Mouse (Mus musculus) frontal cortex, postnatal 25 days (tissue): ENCODE measurements around the gene Sept12.

Experiments used
- DNase-seq, 2 experiments: peaks; one replicate each; pipeline ENCODE4 v3.0.0; 2022; ENCODE audit warnings: low spot score in 2 of 2

Gene Sept12

GRCm38 (mm10) chr16:4974521-4974920, 23.1 kb downstream of the Sept12 start:
- DNase-seq = no peak

DNA sequence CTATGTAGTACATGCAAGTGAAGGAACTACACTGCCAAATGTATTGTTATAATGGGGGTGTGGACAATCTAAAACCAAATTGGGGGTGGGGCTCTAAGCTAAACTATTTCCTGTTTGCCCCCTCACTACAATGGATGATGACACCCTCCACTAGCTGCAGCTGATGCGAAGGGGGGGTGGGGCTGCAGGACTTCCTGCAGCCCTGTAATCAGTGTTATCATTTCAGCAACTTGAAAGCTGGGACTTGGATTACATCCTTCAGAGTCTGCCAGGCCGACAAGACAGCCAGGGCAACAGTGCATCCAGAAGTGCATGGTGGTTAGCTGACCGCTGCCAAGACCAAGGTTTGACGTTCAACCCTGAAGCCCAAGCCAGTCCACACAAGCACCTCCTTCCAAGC, 26.0 kb downstream of the Sept12 start:
- DNase-seq = no peak

DNA sequence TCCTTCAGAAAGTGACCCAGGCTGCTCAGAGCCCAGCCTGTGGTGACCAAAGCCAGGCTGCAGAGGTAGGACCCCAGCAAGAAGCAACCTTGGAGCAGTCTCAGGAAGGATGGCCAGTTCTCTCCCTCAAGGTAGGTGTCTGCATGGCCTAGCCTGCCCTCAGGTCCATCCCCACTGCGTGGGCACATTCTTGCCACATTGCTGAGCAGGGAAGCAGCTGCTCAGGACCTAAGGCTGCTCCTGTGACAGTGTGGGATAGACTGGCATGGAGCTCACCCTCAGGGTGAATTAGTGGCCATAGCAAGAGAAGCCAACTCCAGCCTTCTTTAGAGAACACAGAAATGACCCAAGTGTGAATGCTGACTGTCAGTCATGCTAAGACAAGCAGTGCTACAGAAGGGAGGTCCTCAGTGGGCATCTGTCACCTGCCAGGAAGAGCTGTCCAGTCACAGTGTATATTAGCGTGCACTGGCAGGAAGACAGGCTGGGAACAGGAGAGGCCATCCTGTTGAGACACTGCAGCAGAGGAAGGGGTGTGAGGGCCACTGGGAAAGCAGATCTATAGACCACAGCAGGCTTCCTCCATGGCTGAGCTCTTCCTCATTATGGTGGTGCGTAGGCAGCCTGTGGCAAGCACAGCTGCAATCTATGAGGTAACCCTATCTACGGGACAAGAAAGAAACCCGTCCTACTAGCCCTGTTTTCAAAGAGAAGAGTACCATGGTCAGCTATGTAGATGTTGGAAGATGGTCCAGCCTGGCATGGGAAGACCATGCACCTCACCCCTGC, 28.4 kb downstream of the Sept12 start:
- no peak for DNase-seq

DNA sequence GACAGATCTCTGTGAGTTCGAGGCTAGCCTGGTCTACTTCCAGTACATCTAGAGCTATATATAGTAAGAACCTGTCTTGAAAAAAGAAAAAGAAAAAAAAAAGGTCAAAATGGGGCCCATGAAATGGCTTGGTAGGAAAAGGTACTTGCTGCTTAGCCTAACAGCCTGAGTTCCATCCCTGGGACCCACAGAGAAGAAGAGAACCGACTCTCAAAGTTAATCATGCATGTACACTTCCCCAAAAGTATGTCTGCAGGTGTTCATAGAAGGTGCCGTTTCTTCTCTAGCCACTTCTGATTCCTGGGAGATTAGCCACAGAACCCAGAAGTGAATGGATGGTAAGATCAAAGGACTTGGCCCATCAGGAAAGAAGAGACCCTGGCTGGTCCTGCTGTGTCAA, 29.2 kb downstream of the Sept12 start:
- DNase-seq = no peak

GRCm38 (mm10) chr16:4965392-4966129, 32.1 kb downstream of the Sept12 start:
- DNase-seq = no peak

GRCm38 (mm10) chr16:4964731-4965391, 32.8 kb downstream of the Sept12 start:
- DNase-seq = no peak

GRCm38 (mm10) chr16:4963797-4964709, 33.6 kb downstream of the Sept12 start, which contains the start of gene Anks3:
Gene Anks3, minus strand, starts transcription at chr16:4964205.
- peak; percentile 98 to 99 for DNase-seq

- DNase-seq = no peak
Measured at GRCm38 (mm10) chr16:4963346-4963745, 34.3 kb downstream of the Sept12 start.

DNA sequence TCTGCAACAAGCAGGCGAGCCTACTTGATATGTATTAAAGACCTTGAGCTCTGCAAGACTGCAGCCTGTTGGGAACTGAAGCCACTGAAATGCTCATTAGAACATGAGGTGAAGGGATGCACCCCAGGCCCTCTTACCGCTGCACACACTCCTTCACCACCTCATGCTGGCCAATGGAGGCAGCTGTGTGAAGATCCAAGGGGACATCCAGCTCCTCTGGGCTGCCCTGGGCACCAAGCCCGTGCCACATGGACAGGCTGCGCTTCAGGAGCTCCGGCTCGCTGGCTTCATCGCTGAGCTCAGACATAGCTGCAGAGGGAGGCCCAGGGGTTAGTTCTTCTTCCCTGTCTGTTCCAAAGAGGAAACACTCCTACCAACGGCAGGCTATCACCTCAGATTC, 37.4 kb downstream of the Sept12 start:
- DNase-seq = no peak

DNA sequence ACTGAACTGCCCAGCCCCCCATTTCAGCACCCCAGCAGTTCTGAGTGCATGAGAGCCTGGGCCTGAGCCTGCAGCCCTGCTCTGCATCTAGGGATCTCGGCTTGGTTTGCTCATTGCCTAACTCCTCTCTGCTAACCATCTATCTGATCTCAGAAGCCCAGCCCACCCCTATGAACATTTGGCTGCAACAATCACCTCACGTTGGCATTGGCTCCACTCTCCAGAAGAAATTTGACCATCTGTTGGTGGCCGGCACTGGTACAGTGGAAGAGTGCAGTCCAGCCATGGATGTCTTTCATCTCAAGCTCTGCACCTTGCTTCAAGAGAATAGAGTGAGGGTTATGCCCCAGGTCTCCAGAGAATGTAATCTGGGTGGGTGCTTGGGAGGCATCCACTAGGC, 40.2 kb downstream of the Sept12 start:
- no peak for DNase-seq

DNA sequence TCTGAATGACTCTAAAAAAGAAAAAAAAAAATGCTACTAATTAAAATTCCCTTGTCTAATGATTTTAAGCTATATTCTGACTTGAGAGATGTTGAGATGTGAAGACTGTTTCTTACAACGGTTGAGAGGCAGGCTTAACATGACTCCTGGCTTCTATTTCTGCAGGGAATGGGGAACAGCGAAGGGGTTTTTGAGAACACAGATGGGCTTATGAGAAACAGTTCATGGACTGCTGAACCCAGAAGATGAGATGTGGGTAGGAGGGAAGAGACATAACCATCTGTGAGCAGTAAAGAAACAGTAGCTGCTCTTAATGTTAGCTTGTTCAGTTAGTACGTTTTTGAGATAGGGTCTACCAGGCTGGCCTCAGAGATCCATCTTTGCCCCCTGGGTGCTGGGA, 41.0 kb downstream of the Sept12 start:
- no peak for DNase-seq

DNA sequence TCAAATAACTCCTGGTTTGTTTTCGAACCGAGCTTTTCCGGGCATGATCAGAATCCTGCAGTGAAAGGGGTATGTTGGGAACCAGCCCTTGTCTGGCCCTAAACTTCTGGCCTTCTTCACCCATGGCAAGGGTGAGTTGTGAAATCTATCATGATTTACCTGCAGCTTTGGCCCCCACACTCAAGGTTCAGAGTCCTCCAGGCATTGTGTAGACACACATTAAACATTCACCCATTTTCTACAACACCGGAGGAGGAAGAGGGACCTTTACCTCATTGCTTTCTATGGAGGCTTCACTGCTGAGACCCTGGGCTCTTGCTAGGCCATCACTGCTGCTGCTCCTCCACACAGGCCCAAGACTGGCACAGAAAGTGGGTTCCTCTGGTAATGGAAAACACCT, 50.3 kb downstream of the Sept12 start:
- DNase-seq = no peak

GRCm38 (mm10) chr16:4946155-4946554, 51.5 kb downstream of the Sept12 start:
- DNase-seq = no peak

DNA sequence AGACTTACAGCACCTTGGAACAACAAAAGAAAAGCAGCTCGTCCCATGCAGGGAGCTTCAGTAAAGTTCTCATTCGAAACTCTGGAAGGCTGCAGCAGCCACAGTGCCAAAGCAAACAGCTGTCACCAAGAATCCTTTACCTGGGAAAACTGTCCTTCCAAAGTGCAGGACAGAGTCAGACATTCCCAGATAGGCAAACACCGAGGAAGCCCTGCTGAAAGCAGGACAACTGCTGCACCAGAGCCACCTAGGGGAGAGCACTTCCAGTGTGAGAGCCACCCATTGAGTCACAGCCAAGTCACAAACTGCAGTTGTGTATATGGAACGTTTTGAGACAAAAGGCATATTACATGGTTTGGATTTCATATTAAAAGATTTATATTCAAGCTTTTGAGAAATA, 52.2 kb downstream of the Sept12 start:
- DNase-seq = no peak

- no peak for DNase-seq
Measured at GRCm38 (mm10) chr16:4943431-4943830, 54.2 kb downstream of the Sept12 start.

DNA sequence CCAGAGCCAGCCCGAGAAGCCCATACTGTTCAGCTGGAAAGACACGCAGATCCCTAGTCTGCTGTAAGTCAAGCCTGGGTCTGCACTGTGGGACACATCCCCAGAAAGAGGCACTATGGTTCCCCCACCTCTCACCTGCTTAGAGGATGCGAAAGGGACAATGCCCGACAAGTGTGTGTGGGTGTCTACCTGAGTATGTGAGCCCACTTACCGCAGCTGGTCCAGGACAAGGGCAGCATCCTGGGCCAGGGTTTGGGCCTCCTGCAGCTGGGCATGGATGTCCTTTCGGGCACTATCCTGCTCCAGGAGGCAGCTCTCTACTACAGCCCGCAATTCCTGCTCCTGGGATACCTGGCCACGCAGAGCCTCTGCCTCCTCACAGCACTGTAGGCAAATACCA, 54.8 kb downstream of the Sept12 start:
- DNase-seq = no peak

DNA sequence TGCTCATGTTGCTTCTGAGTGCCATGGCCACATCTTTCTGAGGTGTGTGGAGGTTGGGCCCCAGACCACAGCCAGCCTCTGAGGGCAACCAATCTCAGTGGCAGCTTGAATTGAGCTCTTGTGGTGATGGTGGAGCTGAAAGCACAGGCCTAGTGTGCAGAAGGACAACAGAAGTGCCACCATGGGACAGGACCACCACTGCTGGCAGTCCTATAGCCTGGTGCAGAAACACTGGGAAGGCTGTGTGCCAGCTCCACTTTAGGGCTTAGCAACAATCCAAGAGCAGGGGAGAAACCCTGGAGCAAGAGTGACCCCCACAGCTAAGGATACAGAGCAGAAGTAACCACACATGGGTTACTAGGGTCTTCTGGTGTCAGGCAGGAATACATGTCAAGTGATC, 56.6 kb downstream of the Sept12 start:
- no peak for DNase-seq

DNA sequence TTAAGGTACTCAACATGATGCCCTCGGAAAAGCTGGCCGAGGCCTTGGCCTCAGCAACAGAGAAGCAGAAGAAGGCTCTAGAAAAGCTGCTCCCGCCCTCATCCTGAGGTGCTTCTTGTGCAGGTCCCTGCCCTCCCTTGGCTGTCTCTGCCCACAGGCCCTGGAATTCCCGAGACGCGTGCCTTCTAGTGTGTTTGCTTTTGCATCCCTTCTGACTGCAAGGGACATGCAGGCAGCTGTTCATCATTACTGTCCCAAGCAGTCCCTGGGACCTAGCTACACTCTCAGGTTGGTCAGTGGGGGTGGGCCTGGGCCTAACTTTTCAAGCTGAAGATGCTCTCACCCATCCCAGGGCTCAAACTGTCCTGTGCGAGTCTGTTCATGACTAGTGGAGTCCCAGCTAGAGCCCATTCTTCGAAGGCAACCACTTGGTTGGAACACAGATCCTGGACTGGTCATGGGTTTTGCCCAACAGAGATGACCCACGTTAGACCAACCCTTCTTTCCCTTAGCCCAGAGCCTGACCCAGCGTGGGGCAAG, 57.3 kb downstream of the Sept12 start:
- no peak for DNase-seq

GRCm38 (mm10) chr16:4939412-4939811, 58.2 kb downstream of the Sept12 start:
- peak in 1 of 2 experiments; percentile 36 for DNase-seq

DNA sequence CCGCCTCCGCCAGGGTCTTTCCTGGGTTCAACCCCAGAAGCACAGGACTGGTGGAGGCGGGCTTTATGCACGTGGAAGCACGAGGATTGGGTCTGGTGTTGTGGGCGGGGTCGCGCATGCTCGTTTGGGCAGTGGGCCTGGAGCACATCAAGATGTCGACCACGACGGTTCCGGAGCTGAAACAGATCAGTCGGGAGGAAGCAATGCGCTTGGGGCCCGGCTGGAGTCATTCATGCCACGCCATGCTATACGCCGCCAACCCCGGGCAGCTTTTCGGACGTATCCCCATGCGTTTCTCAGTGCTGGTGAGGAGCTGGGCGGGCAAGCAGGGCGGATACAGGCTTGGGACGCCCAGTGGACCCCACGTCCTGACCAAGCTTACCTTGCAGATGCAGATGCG, 58.7 kb downstream of the Sept12 start:
- peak; percentile 94 for DNase-seq

- no peak for DNase-seq
Measured at GRCm38 (mm10) chr16:4938461-4938860, 59.2 kb downstream of the Sept12 start, which contains the start of gene Nudt16l1. Gene Nudt16l1, plus strand, starts transcription at chr16:4938761.
